Mouse (Mus musculus): ENCODE results near the gene Rtn1. TPM values are rescaled to one million over a fixed set of nuclear protein-coding genes. Genes with fewer than 3 reads are reported as not detected.

The Rtn1 gene
- 4.5 and 5.2 TPM in 2 replicates for polyA plus RNA-seq (2012; rRNA removed)

DNA sequence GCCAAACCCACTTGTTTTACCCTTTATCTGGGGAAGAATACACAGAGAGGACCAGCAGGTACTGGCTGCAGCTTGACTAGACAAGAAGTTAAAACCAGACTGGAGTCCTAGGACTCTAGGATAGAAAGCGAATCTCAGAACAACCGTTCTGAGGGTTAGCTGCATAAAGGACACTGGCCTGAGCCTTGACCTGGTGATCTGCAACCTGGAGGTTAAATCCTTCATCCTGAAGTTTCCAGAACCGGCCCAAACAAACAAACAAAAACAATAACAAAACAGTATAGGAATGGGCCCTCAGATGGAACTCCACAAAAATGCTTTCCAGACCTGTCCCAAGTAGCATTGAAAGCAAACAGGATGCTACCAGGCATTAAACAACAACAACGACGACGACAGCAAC, at the start of gene Rtn1:
TSS of gene Rtn1 (minus strand) at position 101 of the 400 bp plus-strand sequence.
- H3K4me1 ChIP-seq (ENCODE audit: control insufficient read depth, insufficient read depth, insufficient read length): no peaks in the 10 kb centered on the region
- DNase-seq (ENCODE audit: low read depth in 1 of 2, low spot score in 2 of 2): no peak
- TF ChIP-seq POLR2A (IDR thresholded peaks at IDR 0.05; ENCODE audit: low read depth, low read length) (no peak), CTCF (IDR thresholded peaks at IDR 0.05; ENCODE audit: extremely low read depth, insufficient read depth, insufficient read length, insufficient replicate concordance) (no peak)
- WGBS: 43% methylated on average over 6 of the region's 6 CpGs
- H3K36me3 ChIP-seq (ENCODE audit: control insufficient read depth, insufficient read depth, low read length): no peaks in the 10 kb centered on the region
- H3K4me3 ChIP-seq (ENCODE audit: extremely low read depth, insufficient read depth, insufficient read length): peak within 1 kb of the TSS; percentile 52
- H3K27ac ChIP-seq (ENCODE audit: insufficient read depth, low read length): no peak within 1 kb of the TSS
- H3K27me3 ChIP-seq (ENCODE audit: control insufficient read depth, insufficient read depth, low read length): peaks cover 14% of the 10 kb centered on the region

DNA sequence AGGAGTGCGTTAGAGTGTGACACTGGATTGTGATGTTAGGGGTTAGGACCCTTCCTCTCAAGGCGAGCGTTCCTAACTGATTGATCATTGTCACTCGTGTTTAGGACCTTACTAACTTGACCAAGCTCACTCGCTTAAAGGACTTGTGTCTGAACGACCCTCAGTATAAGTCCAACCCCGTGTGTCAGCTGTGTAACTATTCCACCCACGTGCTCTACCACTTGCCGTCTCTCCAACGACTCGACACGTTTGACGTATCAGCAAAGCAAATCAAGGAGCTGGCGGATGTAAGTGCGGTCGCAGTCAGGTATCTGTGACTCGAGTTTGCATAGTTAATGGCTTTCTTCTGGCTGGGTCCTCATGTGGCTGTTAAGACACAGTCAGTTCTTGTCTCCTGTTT, 45.1 kb upstream of the Rtn1 start:
- H3K27ac ChIP-seq (ENCODE audit: insufficient read depth, low read length): no peak overlapping the region
- H3K36me3 ChIP-seq (ENCODE audit: control insufficient read depth, insufficient read depth, low read length): no peaks in the 10 kb centered on the region
- H3K4me1 ChIP-seq (ENCODE audit: control insufficient read depth, insufficient read depth, insufficient read length): no peaks in the 10 kb centered on the region
- no peak for TF ChIP-seq POLR2A (IDR thresholded peaks at IDR 0.05; ENCODE audit: low read depth, low read length)
- TF ChIP-seq CTCF (IDR thresholded peaks at IDR 0.05; ENCODE audit: extremely low read depth, insufficient read depth, insufficient read length, insufficient replicate concordance): no peak
- no peak overlapping the region for H3K4me3 ChIP-seq (ENCODE audit: extremely low read depth, insufficient read depth, insufficient read length)
- H3K27me3 ChIP-seq (ENCODE audit: control insufficient read depth, insufficient read depth, low read length): no peaks in the 10 kb centered on the region
- 89% methylated on average over 17 of the region's 17 CpGs for WGBS
- no peak for DNase-seq (ENCODE audit: low read depth in 1 of 2, low spot score in 2 of 2)

- Histone ChIP-seq H3K36me3 (ENCODE audit: control insufficient read depth, insufficient read depth, low read length) (no peaks in the 10 kb centered on the region), H3K4me1 (ENCODE audit: control insufficient read depth, insufficient read depth, insufficient read length) (peaks cover 3% of the 10 kb centered on the region; the same call in 1 of the 2 replicates), H3K27ac (ENCODE audit: insufficient read depth, low read length) (no peak within 1 kb of the TSS), H3K4me3 (ENCODE audit: extremely low read depth, insufficient read depth, insufficient read length) (peak within 1 kb of the TSS; percentile 39), H3K27me3 (ENCODE audit: control insufficient read depth, insufficient read depth, low read length) (peaks cover 2% of the 10 kb centered on the region; the same call in 1 of the 2 replicates)
- DNase-seq (ENCODE audit: low read depth in 1 of 2, low spot score in 2 of 2): peak in 1 of 2 experiments; percentile 4
- TF ChIP-seq POLR2A (IDR thresholded peaks at IDR 0.05; ENCODE audit: low read depth, low read length) (no peak), CTCF (IDR thresholded peaks at IDR 0.05; ENCODE audit: extremely low read depth, insufficient read depth, insufficient read length, insufficient replicate concordance) (no peak)
- WGBS: 7% methylated on average over 31 of the region's 31 CpGs
Measured at GRCm38 (mm10) chr12:72441839-72442576, 33.2 kb upstream of the Rtn1 start, which contains the start of gene Lrrc9. Gene Lrrc9, plus strand, starts transcription at chr12:72441866.

DNA sequence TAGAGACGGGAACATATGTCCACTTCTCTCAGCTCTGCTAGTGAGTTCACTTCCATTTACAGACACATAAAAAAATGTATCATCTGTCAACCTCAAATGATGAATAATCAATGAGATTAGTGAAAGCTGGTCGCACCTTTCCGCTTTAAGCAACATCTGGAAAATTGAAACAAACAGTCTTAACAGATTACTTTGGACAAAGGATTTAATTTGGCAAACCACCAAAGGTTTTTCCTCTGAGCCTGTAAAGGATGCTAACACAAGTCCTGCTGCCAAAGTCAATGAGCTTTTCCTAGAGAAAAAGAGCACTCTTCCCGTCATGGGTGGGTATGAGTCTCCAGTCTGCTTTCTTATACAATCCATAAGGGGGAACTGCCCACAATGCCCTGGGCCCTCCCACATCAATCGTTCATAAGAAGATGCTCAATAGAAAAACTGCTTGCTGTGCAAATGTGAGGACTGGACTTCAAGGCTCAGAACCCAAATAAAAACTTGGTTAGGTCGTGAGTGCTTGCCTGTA, 30.2 kb upstream of the Rtn1 start:
- Histone ChIP-seq H3K27me3 (ENCODE audit: control insufficient read depth, insufficient read depth, low read length) (peaks cover 2% of the 10 kb centered on the region; the same call in 1 of the 2 replicates), H3K4me3 (ENCODE audit: extremely low read depth, insufficient read depth, insufficient read length) (no peak overlapping the region), H3K4me1 (ENCODE audit: control insufficient read depth, insufficient read depth, insufficient read length) (peaks cover 3% of the 10 kb centered on the region; the same call in 1 of the 2 replicates), H3K27ac (ENCODE audit: insufficient read depth, low read length) (no peak overlapping the region), H3K36me3 (ENCODE audit: control insufficient read depth, insufficient read depth, low read length) (no peaks in the 10 kb centered on the region)
- WGBS: 84% methylated on average over 6 of the region's 6 CpGs
- no peak for DNase-seq (ENCODE audit: low read depth in 1 of 2, low spot score in 2 of 2)
- TF ChIP-seq POLR2A (IDR thresholded peaks at IDR 0.05; ENCODE audit: low read depth, low read length) (no peak), CTCF (IDR thresholded peaks at IDR 0.05; ENCODE audit: extremely low read depth, insufficient read depth, insufficient read length, insufficient replicate concordance) (no peak)

DNA sequence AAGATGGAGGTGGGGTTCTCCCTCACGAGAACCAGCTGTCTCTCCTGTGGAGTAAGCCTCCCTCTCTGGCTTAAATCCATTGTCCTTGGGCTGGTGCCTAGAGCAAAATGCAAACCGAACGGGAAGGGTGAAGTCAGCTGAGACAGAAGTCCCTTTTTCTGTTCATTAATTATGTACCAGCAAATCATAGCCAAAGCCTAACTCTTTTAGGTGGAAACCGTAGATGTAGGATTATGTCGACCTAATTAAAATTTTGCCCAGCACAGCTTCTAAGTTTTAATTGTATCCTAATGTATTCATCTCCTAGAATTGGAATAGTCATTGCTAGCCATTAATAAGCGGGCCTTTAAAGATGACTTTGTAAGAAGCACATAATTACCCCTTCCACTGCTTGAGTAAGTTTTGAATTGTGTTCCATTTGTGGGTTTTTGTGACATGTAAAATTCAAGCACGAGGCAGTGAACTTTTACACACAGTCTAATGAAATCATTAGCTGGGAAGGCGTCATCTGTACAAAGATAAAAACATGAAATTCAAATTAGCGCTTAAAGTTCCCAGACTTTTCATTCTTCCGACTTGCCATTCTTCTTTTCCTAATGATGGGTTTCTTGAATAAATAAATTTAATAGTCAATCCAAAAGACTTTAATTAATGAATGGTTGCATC, 29.0 kb upstream of the Rtn1 start:
- DNase-seq (ENCODE audit: low read depth in 1 of 2, low spot score in 2 of 2): no peak
- 88% methylated on average over 10 of the region's 10 CpGs for WGBS
- H3K4me3 ChIP-seq (ENCODE audit: extremely low read depth, insufficient read depth, insufficient read length): no peak overlapping the region

DNA sequence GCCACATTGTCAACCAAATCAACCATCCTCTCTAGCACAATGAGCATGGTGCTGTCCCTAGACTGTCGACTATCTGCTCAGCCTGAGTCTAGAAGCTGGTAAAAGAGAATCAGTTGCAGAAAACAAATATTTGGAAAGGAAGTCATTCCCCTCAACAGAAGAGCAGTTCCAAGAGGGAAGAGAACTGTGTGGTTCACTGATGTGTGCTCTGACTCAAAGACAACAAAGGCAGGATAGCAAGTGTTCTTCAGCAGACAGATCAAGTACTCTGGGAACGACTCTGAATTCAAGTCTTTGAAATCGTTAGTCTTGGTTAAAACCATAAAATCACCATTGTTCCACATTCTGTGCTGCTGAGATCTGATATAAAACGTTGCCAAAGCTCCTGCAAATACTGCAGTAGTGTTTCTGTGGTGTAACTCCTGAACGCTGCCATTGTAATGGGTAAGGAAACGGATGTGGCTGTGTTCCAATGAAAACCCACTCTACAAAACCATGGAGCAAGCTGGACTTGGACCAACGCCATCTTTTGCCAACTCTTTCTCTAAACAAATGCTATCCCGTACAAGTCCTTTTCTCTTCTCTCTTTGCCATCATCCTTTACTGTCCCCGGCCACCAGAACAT, 24.5 kb upstream of the Rtn1 start:
- Histone ChIP-seq H3K36me3 (ENCODE audit: control insufficient read depth, insufficient read depth, low read length) (no peaks in the 10 kb centered on the region), H3K4me1 (ENCODE audit: control insufficient read depth, insufficient read depth, insufficient read length) (no peaks in the 10 kb centered on the region), H3K27ac (ENCODE audit: insufficient read depth, low read length) (no peak overlapping the region), H3K4me3 (ENCODE audit: extremely low read depth, insufficient read depth, insufficient read length) (no peak overlapping the region), H3K27me3 (ENCODE audit: control insufficient read depth, insufficient read depth, low read length) (no peaks in the 10 kb centered on the region)
- no peak for TF ChIP-seq POLR2A (IDR thresholded peaks at IDR 0.05; ENCODE audit: low read depth, low read length)
- TF ChIP-seq CTCF (IDR thresholded peaks at IDR 0.05; ENCODE audit: extremely low read depth, insufficient read depth, insufficient read length, insufficient replicate concordance): no peak
- WGBS: 72% methylated on average over 9 of the region's 9 CpGs
- no peak for DNase-seq (ENCODE audit: low read depth in 1 of 2, low spot score in 2 of 2)

More for the DNA sequence above, 29.0 kb upstream of the Rtn1 start:
- TF ChIP-seq POLR2A (IDR thresholded peaks at IDR 0.05; ENCODE audit: low read depth, low read length) (no peak), CTCF (IDR thresholded peaks at IDR 0.05; ENCODE audit: extremely low read depth, insufficient read depth, insufficient read length, insufficient replicate concordance) (no peak)
- H3K27ac ChIP-seq (ENCODE audit: insufficient read depth, low read length): no peak overlapping the region
- peaks cover 3% of the 10 kb centered on the region; the same call in 1 of the 2 replicates for H3K4me1 ChIP-seq (ENCODE audit: control insufficient read depth, insufficient read depth, insufficient read length)
- H3K36me3 ChIP-seq (ENCODE audit: control insufficient read depth, insufficient read depth, low read length): no peaks in the 10 kb centered on the region
- peaks cover 2% of the 10 kb centered on the region; the same call in 1 of the 2 replicates for H3K27me3 ChIP-seq (ENCODE audit: control insufficient read depth, insufficient read depth, low read length)

Measured in spleen, adult 2 months (tissue).